Mouse (Mus musculus) G1E (cell line): ENCODE results near the gene Samm50.

ENCODE experiments used
- CTCF ChIP-seq: IDR thresholded peaks from 2 replicates; pipeline ENCODE4 v1.5.1; 2012; ENCODE audit warnings: low read depth, low read length, inconsistent platforms, mixed read lengths
- GATA1 ChIP-seq: IDR thresholded peaks from 2 replicates; pipeline ENCODE4 v1.6.1; 2012; ENCODE audit warnings: borderline replicate concordance, low read length, inconsistent platforms, mixed read lengths
- TAL1 ChIP-seq: conservative IDR thresholded peaks from 2 replicates; pipeline ENCODE4 v1.6.1; 2012; ENCODE audit warnings: low read depth, low read length, inconsistent platforms, mixed read lengths

GRCm38 (mm10) chr15:84171166-84171565 is 20.9 kb upstream of the Samm50 start:
- TF ChIP-seq CTCF (no peak), GATA1 (no peak), TAL1 (no peak)
